Mouse (Mus musculus) heart, embryonic 14.5 days (tissue): Measurements from ENCODE around the gene Alyref2. TPM values are rescaled to one million over a fixed set of nuclear protein-coding genes. Genes with fewer than 3 reads are reported as not detected.

Source experiments
- ATAC-seq: fragments of 200-750 bp; cut with Nextera tagmentation; 2 replicates; pipeline ENCODE4 v1.8.0; 2017; ENCODE audit warnings: low read depth, moderate TSS enrichment; ENCODE audit not compliant: insufficient number of reproducible peaks, insufficient read depth, low FRiP score
- H3K27ac ChIP-seq, 2 experiments: fragments of 200-500 bp in 1 of 2; fragments of 300-500 bp in 1 of 2; sonication (generic) in 1 of 2; replicated peaks in 1 of 2; 2 replicates each; pipeline ENCODE4 v1.5.1; 2012 to 2014; ENCODE audit warnings: low read depth in 2 of 2, low read length in 2 of 2, control low read depth in 1 of 2, mild to moderate bottlenecking in 1 of 2, mixed read lengths in 1 of 2; ENCODE audit not compliant: control insufficient read depth in 1 of 2, insufficient read depth in 1 of 2
- H3K27me3 ChIP-seq: fragments of 300-500 bp; sonication (generic); 2 replicates; pipeline ENCODE4 v1.6.1; 2014; ENCODE audit warnings: mild to moderate bottlenecking, low read length, control low read depth; ENCODE audit not compliant: control insufficient read depth, insufficient read depth
- H3K36me3 ChIP-seq: fragments of 300-500 bp; sonication (generic); 2 replicates; pipeline ENCODE4 v1.6.1; 2014; ENCODE audit warnings: mild to moderate bottlenecking, control low read depth, low read length, mixed read lengths; ENCODE audit not compliant: control insufficient read depth, insufficient read depth
- H3K4me1 ChIP-seq, 2 experiments: fragments of 200-500 bp in 1 of 2; fragments of 300-500 bp in 1 of 2; sonication (generic) in 1 of 2; 2 replicates each; pipeline ENCODE4 v1.6.1; 2012 to 2014; ENCODE audit warnings: low read length in 2 of 2, control low read depth in 1 of 2, mixed read lengths in 1 of 2; ENCODE audit not compliant: control insufficient read depth in 2 of 2, insufficient read depth in 2 of 2
- H3K4me2 ChIP-seq: fragments of 300-500 bp; sonication (generic); 2 replicates; pipeline ENCODE4 v1.6.1; 2014; ENCODE audit warnings: mild to moderate bottlenecking, low read length
- H3K4me3 ChIP-seq, 2 experiments: fragments of 200-500 bp in 1 of 2; fragments of 300-500 bp in 1 of 2; sonication (generic) in 1 of 2; 2 replicates each; pipeline ENCODE4 v1.5.1; 2012 to 2014; ENCODE audit warnings: low read length in 2 of 2, mild to moderate bottlenecking in 2 of 2, control low read depth in 1 of 2, low read depth in 1 of 2, moderate library complexity in 1 of 2; ENCODE audit not compliant: control insufficient read depth in 1 of 2, insufficient read depth in 1 of 2
- H3K9ac ChIP-seq: fragments of 300-500 bp; sonication (generic); 2 replicates; pipeline ENCODE4 v1.6.1; 2014; ENCODE audit warnings: mild to moderate bottlenecking, low read length
- H3K9me3 ChIP-seq: fragments of 300-500 bp; sonication (generic); 2 replicates; pipeline ENCODE4 v1.6.1; 2016; ENCODE audit warnings: low read length, control low read depth; ENCODE audit not compliant: control insufficient read depth
- WGBS: fragments of 180-500 bp; shearing (Covaris S2); extraction: QIAGEN DNeasy Blood & Tissue Kit; methylation state at CpG from one replicate; pipeline ENCODE4 v1.1.7; 2014; 5-methylcytosine and 5-hydroxymethylcytosine counted together
- polyA plus RNA-seq: library from polyadenylated mRNA; unstranded; fragments of >200 nt; fragmentation: Nextera tagmentation; extraction: Ambion mirVana; gene quantifications from 2 replicates; pipeline ENCODE4 v1.2.1, GENCODE M21; 2014

Alyref2 gene
- polyA plus RNA-seq, 1 experiment from 2014 or later, result 12.9 TPM

- no peaks in the 10 kb centered on the region for H3K27me3 ChIP-seq
- 53% methylated on average over 9 of the region's 9 CpGs for WGBS
- H3K27ac ChIP-seq, result no peak overlapping the region
- H3K4me2 ChIP-seq, result no peak overlapping the region
- no peaks in the 10 kb centered on the region for H3K36me3 ChIP-seq
- H3K4me1 ChIP-seq, result peaks cover 7 to 10% of the 10 kb centered on the region in 2 experiments
- H3K9ac ChIP-seq, result no peak overlapping the region
- H3K9me3 ChIP-seq, result no peaks in the 10 kb centered on the region
- no peak overlapping the region for H3K4me3 ChIP-seq
- ATAC-seq, result no peak
These were observed 29.2 kb upstream of the Alyref2 start for GRCm38 (mm10) chr1:171473920-171474640.

DNA sequence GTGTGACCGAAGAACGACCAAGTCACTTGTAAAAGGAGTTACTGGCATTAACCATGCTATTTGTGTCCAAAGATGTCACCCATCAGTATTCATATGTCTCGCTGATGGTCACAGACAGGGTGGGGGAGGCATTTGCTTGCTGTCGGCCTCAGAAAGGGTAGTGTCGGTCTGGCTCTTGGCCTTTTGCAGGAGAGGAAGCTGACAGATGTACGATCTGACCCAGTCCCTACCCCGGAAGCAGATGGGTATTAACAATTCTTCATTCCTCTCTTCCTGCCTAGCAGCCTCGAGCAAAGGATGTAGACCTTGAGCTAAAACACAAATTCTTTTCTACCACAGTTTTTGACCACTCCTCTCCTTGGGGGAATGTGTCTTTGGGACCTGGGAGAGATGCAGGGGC lies 26.2 kb upstream of the Alyref2 start:
- H3K27ac ChIP-seq, result no peak overlapping the region
- H3K9me3 ChIP-seq, result 0 out of 2 replicates have a peak, but pooled peaks cover 5% of the 10 kb centered on the region
- no peak for ATAC-seq
- no peaks in the 10 kb centered on the region for H3K4me1 ChIP-seq
- H3K36me3 ChIP-seq, result no peaks in the 10 kb centered on the region
- H3K9ac ChIP-seq, result no peak overlapping the region
- WGBS, result 68% methylated on average over 8 of the region's 8 CpGs
- H3K4me2 ChIP-seq, result no peak overlapping the region
- no peaks in the 10 kb centered on the region for H3K27me3 ChIP-seq
- H3K4me3 ChIP-seq, result no peak overlapping the region

- no peaks in the 10 kb centered on the region for H3K36me3 ChIP-seq
- H3K4me3 ChIP-seq, result peak overlapping the region; percentile 23 to 34
- peak overlapping the region; percentile 57; the same call in 1 of the 2 replicates for H3K9ac ChIP-seq
- H3K4me1 ChIP-seq, result no peaks in the 10 kb centered on the region
- H3K27ac ChIP-seq, result no peak overlapping the region
- WGBS, result 60% methylated on average over 27 of the region's 27 CpGs
- peaks cover 7% of the 10 kb centered on the region; the same call in 1 of the 2 replicates for H3K9me3 ChIP-seq
- ATAC-seq, result no peak
- H3K27me3 ChIP-seq, result no peaks in the 10 kb centered on the region
- H3K4me2 ChIP-seq, result peak overlapping the region; percentile 55
These were observed 25.3 kb upstream of the Alyref2 start for GRCm38 (mm10) chr1:171477758-171478545.

GRCm38 (mm10) chr1:171478968-171479367 lies 24.3 kb upstream of the Alyref2 start:
- H3K27me3 ChIP-seq, result no peaks in the 10 kb centered on the region
- 39% methylated on average over 2 of the region's 2 CpGs for WGBS
- no peak overlapping the region for H3K4me2 ChIP-seq
- no peak overlapping the region for H3K27ac ChIP-seq
- H3K4me1 ChIP-seq, result no peaks in the 10 kb centered on the region
- H3K9ac ChIP-seq, result no peak overlapping the region
- H3K4me3 ChIP-seq, result no peak overlapping the region
- ATAC-seq, result no peak
- no peaks in the 10 kb centered on the region for H3K36me3 ChIP-seq
- H3K9me3 ChIP-seq, result peaks cover 10% of the 10 kb centered on the region; the same call in 1 of the 2 replicates

DNA sequence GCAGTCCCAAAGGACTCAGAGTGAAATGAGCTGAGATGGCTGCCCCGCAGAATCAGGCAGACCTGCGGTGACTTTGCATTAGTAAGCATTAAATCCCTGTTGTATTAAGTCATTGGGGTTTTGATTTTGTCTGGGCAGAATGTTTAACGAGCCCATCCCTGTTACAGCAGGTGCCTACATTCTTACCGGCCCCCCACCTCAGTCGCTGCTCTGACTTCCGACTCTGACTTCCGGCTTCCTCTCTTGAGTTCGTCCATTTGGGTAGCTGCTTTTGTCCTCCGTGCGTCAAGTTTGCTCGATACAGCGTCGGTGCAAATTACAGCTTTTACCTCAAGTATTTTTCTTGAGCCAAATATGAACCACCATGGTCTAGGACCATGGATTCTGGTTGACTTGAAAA lies 9.0 kb upstream of the Alyref2 start:
- Histone ChIP-seq H3K4me2 (no peak overlapping the region), H3K4me1 (no peaks in the 10 kb centered on the region), H3K27ac (no peak overlapping the region), H3K36me3 (no peaks in the 10 kb centered on the region), H3K4me3 (no peak overlapping the region), H3K9me3 (peaks cover 16% of the 10 kb centered on the region), H3K9ac (no peak overlapping the region), H3K27me3 (no peaks in the 10 kb centered on the region)
- no peak for ATAC-seq
- 90% methylated on average over 13 of the region's 13 CpGs for WGBS

GRCm38 (mm10) chr1:171495371-171495770 lies 7.9 kb upstream of the Alyref2 start:
- ATAC-seq, result no peak
- no peak overlapping the region for H3K27ac ChIP-seq
- H3K4me3 ChIP-seq, result no peak overlapping the region
- H3K27me3 ChIP-seq, result no peaks in the 10 kb centered on the region
- no peaks in the 10 kb centered on the region for H3K4me1 ChIP-seq
- no peak overlapping the region for H3K4me2 ChIP-seq
- WGBS, result 85% methylated on average over 6 of the region's 6 CpGs
- H3K36me3 ChIP-seq, result no peaks in the 10 kb centered on the region
- H3K9ac ChIP-seq, result no peak overlapping the region
- peaks cover 11% of the 10 kb centered on the region for H3K9me3 ChIP-seq

DNA sequence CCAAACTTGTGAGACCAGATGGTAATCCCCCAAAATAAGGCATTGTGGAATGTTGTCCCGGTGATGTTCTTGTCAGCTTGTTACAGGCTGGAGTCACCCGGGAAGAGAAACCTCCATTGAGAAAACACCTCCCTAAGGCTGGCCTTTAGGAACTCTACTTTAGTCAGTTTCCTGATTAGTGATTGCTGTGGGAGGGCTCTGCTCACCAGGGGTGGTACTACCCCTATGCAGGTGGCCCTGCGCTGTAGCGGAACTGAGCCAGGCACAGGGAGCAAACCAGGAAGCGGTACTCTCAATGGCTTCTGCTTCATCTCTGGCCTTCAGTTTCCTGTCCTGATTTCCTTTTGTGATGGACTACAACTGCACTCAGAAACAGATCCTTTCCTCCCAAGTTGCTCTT lies 3.4 kb upstream of the Alyref2 start:
- no peak for ATAC-seq
- H3K4me2 ChIP-seq, result no peak overlapping the region
- no peaks in the 10 kb centered on the region for H3K36me3 ChIP-seq
- peaks cover 2 to 7% of the 10 kb centered on the region in 2 experiments; a peak in 3 of 4 replicates for H3K4me1 ChIP-seq
- no peak overlapping the region for H3K4me3 ChIP-seq
- H3K27me3 ChIP-seq, result no peaks in the 10 kb centered on the region
- no peaks in the 10 kb centered on the region for H3K9me3 ChIP-seq
- no peak overlapping the region for H3K9ac ChIP-seq
- 57% methylated on average over 5 of the region's 5 CpGs for WGBS
- no peak overlapping the region for H3K27ac ChIP-seq
